Mouse (Mus musculus): ENCODE data around the gene Man1b1. TPM values are rescaled to one million over a fixed set of nuclear protein-coding genes. Genes with fewer than 3 reads are reported as not detected.

The Man1b1 gene
- polyA plus RNA-seq, 1 experiment from 2014 or later, result 75.8 TPM

DNA sequence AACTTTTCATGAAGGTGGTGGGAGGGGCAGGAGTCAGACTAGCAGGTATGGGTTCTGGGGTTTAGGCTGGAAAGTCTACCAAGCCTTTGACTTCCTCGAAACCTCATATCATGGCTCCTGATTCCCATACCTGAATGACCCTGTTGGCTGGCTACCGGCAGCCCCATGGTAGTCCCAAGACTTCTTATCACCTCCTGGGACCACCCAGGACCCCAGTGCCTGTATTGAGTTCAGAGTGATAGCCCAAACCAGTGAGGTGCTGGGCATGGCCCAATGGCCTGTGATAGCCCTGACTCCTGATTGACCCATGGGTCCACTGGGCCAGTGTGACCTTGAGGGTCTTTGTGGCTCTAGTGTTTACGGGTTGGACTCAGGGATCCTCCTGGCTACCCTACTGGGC lies 18.6 kb downstream of the Man1b1 start:
- Histone ChIP-seq H3K27me3 (no peaks in the 10 kb centered on the region), H3K27ac (no peak overlapping the region), H3K36me3 (peaks cover 75% of the 10 kb centered on the region), H3K4me1 (peaks cover 7% of the 10 kb centered on the region), H3K4me3 (no peak overlapping the region), H3K4me2 (replicated peaks) (no peak overlapping the region), H3K9me3 (no peaks in the 10 kb centered on the region), H3K9ac (no peak overlapping the region)
- 95% methylated on average over 3 of the region's 3 CpGs for WGBS
- ATAC-seq (ENCODE audit: insufficient number of reproducible peaks, insufficient read depth, low FRiP score, low TSS enrichment), result no peak

DNA sequence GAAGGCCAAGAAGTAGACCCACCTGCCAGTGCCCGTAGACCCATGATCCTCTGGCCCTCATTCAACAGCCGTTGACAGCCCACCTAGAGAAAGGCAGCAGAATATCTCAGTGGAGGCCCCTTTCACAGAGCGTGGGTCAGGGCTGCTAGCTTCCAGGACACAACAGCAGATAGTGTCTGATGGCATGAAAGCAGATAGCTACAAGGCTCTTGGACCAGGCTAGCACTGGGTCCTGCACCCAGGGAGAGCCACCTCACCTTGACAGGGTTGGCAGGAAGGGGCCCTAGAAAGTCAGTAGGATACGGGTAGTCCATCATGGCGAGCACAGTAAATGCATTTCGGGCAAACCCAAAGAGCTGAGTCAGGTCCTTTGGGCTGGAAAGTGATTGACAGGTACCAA lies 22.1 kb downstream of the Man1b1 start:
- no peak overlapping the region for H3K4me2 ChIP-seq (replicated peaks)
- H3K27me3 ChIP-seq, result no peaks in the 10 kb centered on the region
- H3K9me3 ChIP-seq, result no peaks in the 10 kb centered on the region
- peaks cover 43% of the 10 kb centered on the region for H3K36me3 ChIP-seq
- no peak overlapping the region for H3K9ac ChIP-seq
- H3K4me1 ChIP-seq, result peaks cover 15% of the 10 kb centered on the region
- 82% methylated on average over 6 of the region's 6 CpGs for WGBS
- no peak overlapping the region for H3K27ac ChIP-seq
- no peak for ATAC-seq (ENCODE audit: insufficient number of reproducible peaks, insufficient read depth, low FRiP score, low TSS enrichment)
- no peak overlapping the region for H3K4me3 ChIP-seq

DNA sequence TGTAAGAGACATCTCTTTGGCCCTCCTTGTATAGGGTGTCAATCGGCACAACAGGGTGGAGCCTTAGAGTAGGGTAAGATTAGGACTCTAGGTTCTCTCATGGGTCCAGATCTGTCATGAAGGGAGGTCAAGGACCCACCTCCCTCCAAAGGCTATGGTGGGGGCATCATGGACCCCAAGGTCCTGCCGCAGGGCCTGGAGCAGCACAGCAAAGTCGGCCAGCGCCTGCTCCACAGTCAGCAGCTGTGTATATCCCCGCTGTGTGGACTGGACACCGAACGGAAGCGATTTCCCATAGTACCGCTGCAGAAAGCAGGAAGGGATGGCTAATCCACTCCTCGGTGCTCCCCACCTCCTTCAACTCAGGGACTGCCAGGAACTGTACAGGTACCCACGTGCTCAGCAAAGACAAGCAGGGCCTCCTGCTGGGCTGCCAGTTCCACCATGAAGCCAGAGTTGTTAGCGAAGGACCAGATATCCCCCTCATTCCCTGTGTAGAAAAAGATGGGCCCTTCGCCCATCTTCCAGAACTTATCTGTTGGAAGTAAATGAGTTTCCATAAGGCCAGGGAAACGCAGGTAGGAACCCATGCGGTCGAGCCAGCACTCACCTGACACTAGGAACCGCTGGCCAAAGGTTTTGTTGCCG lies 23.4 kb downstream of the Man1b1 start:
- Histone ChIP-seq H3K4me3 (peak overlapping the region; percentile 55), H3K27ac (no peak overlapping the region), H3K36me3 (peaks cover 30% of the 10 kb centered on the region), H3K9me3 (no peaks in the 10 kb centered on the region), H3K4me2 (replicated peaks) (peak overlapping the region; percentile 79), H3K27me3 (no peaks in the 10 kb centered on the region), H3K9ac (0 out of 2 replicates have a peak overlapping the region, but pooled peaks have one; percentile 40), H3K4me1 (peaks cover 15% of the 10 kb centered on the region)
- WGBS, result 39% methylated on average over 18 of the region's 18 CpGs
- ATAC-seq (ENCODE audit: insufficient number of reproducible peaks, insufficient read depth, low FRiP score, low TSS enrichment), result no peak

DNA sequence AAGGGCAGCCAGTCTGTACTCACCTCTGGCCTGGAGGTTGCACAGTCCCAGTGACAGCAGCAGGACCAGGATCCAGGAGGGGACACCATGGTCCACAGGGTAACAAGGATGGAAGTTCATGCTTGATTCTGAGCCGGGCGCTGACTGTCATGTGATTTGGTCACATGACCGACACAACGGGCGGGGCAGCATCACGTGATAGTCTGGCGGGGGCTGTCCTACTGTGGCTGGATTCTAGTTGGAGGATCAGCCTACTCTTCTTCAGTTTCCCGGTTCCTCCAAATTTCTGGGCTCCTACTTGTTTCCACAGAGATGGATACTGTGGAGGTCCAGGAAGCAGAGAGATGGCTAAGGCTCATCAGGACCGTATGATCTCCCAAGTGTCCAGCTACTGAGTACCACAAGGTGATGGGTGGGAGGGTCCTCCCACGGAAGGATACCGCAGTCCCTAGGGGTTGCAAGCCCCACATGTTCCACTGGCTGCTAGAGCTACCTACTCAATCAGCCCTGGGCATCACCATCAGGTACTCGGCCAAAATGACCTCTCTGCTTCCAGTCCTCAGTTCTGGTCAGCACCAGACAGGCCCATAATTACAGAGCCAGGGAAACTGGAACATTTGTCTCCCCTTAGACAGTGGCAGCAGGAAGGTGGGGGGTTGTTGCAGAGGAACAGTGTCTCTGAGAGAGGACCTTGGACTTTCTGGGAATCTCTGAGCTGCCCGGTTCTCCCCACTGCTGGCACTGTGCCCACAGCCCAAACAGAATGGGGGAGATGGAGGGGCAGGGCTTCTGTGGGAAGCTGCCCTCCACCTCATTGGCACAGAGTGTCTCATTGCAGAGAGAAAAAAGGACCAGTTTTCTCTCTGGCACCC lies 24.3 kb downstream of the Man1b1 start, which contains the start of gene Dpp7:
Gene Dpp7 (minus strand): TSS at position 152 of the 872 bp plus-strand sequence.
- H3K4me3 ChIP-seq, result peak within 1 kb of the TSS; percentile 55
- no peaks in the 10 kb centered on the region for H3K9me3 ChIP-seq
- peak within 1 kb of the TSS; percentile 40 for H3K9ac ChIP-seq
- H3K4me1 ChIP-seq, result peaks cover 15% of the 10 kb centered on the region
- peak within 1 kb of the TSS; percentile 79 for H3K4me2 ChIP-seq (replicated peaks)
- no peak within 1 kb of the TSS for H3K27ac ChIP-seq
- no peaks in the 10 kb centered on the region for H3K27me3 ChIP-seq
- 4% methylated on average over 13 of the region's 13 CpGs for WGBS
- peaks cover 21% of the 10 kb centered on the region for H3K36me3 ChIP-seq
- ATAC-seq (ENCODE audit: insufficient number of reproducible peaks, insufficient read depth, low FRiP score, low TSS enrichment), result peak; percentile 80

DNA sequence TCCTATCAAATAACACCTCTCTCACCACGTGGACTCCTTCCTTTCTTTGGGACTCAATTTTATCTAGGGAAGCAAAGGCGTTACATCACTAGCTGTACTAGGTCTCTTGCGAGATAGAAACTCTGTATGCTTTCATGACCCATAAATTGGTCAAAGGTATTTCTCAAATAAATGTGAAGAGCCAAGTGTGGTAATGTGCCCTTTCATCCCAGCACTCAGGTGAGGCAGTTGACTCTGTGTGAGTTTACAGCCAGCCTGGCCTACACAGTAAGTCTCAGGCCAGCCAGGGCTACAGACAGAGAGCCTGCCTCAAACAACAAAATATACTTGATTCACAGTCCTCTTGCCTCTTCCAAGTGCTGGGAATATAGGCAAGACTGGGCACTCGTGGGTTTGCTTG lies 27.7 kb downstream of the Man1b1 start:
- Histone ChIP-seq H3K4me2 (replicated peaks) (no peak overlapping the region), H3K9ac (no peak overlapping the region), H3K27ac (no peak overlapping the region), H3K4me3 (no peak overlapping the region), H3K9me3 (no peaks in the 10 kb centered on the region), H3K27me3 (peaks cover 26% of the 10 kb centered on the region), H3K4me1 (peaks cover 16% of the 10 kb centered on the region), H3K36me3 (no peaks in the 10 kb centered on the region)
- 79% methylated on average over 4 of the region's 4 CpGs for WGBS
- ATAC-seq (ENCODE audit: insufficient number of reproducible peaks, insufficient read depth, low FRiP score, low TSS enrichment), result no peak

DNA sequence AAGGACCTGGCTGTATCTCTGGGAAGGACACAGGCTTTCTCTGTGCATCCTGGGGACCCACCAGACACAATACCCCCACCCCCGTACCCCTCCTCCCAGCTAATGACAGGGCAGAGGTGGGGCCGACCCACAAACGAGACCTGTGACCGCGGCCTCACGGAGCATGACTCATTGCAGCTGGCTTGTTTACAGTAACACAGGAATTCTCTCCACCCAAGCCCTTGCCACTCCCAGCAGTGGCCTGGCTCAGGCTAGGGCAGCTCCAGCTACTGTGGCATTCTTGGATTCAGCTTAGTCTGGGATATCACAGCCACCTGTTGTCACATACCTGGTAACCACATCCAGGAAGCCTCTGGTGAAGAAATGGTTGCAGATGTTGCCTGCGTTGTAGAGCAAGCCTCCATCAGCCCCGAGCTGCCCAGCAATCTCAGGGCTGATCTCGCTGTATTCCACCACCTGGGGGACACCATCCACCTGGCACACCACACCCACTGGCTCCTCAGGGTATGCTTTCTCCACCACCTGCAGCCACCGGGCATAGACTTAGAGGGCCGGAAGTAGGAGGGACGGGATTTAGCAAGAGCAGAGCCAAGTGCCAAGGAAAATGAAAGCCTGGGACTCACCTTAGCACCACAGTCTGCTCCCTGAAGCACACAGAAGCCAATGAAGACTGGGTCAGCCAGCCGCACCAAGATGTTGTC lies 31.5 kb downstream of the Man1b1 start:
- Histone ChIP-seq H3K27ac (no peak overlapping the region), H3K4me2 (replicated peaks) (no peak overlapping the region), H3K27me3 (peaks cover 43% of the 10 kb centered on the region), H3K4me3 (no peak overlapping the region), H3K36me3 (no peaks in the 10 kb centered on the region), H3K9ac (no peak overlapping the region), H3K4me1 (peaks cover 5% of the 10 kb centered on the region; the same call in 1 of the 2 replicates), H3K9me3 (no peaks in the 10 kb centered on the region)
- ATAC-seq (ENCODE audit: insufficient number of reproducible peaks, insufficient read depth, low FRiP score, low TSS enrichment), result no peak
- WGBS, result 57% methylated on average over 13 of the region's 13 CpGs

DNA sequence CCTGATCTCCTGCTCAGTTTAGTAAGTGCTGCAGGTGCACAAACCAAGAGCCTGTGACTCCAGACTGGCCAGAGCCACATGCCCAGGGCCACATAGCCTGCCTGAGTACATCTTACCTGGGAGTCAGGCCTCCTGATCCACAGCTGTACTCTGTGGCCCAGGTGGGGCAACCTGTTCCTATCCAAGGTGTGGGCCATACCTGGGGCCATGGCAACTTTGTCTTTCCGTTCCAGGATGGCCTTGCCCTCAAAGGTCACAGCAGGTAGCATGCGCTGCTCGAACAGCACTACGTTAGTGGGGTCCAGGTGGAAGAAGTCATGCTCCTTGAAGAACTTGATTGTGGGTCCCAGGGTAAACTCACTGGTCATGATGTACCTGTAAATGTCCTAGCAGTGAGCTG lies 32.2 kb downstream of the Man1b1 start:
- peak overlapping the region; percentile 54; the same call in 1 of the 2 replicates for H3K4me3 ChIP-seq
- no peak overlapping the region for H3K9ac ChIP-seq
- H3K4me1 ChIP-seq, result peaks cover 5% of the 10 kb centered on the region; the same call in 1 of the 2 replicates
- H3K9me3 ChIP-seq, result no peaks in the 10 kb centered on the region
- H3K27ac ChIP-seq, result no peak overlapping the region
- peak overlapping the region; percentile 99; the same call in 1 of the 2 replicates for H3K4me2 ChIP-seq (replicated peaks)
- no peak for ATAC-seq (ENCODE audit: insufficient number of reproducible peaks, insufficient read depth, low FRiP score, low TSS enrichment)
- WGBS, result 85% methylated on average over 4 of the region's 4 CpGs
- peaks cover 43% of the 10 kb centered on the region for H3K27me3 ChIP-seq
- H3K36me3 ChIP-seq, result no peaks in the 10 kb centered on the region

DNA sequence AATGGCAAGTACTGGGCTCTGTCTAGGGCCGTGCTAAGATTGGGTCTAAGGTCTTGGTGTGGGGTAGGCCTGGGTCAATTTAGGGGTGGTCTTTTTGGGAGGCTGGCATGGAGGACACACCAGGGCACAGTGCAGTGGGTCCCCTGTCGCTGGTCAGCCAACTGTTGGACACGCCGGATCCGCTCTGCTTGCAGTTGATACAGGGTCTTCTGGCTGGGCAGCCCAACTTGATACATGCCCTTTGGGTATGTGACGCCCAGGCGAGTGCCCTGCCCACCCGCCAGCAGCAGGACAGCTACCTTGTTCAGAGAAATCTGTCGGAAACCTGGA lies 32.6 kb downstream of the Man1b1 start:
- no peak overlapping the region for H3K27ac ChIP-seq
- peak overlapping the region; percentile 54 for H3K4me3 ChIP-seq
- WGBS, result 24% methylated on average over 9 of the region's 9 CpGs
- peak overlapping the region; percentile 99 for H3K4me2 ChIP-seq (replicated peaks)
- H3K9ac ChIP-seq, result peak overlapping the region; percentile 69
- peaks cover 43% of the 10 kb centered on the region for H3K27me3 ChIP-seq
- no peaks in the 10 kb centered on the region for H3K36me3 ChIP-seq
- H3K9me3 ChIP-seq, result no peaks in the 10 kb centered on the region
- no peak; the same call in 1 of the 2 replicates for ATAC-seq (ENCODE audit: insufficient number of reproducible peaks, insufficient read depth, low FRiP score, low TSS enrichment)
- H3K4me1 ChIP-seq, result peaks cover 5% of the 10 kb centered on the region; the same call in 1 of the 2 replicates

DNA sequence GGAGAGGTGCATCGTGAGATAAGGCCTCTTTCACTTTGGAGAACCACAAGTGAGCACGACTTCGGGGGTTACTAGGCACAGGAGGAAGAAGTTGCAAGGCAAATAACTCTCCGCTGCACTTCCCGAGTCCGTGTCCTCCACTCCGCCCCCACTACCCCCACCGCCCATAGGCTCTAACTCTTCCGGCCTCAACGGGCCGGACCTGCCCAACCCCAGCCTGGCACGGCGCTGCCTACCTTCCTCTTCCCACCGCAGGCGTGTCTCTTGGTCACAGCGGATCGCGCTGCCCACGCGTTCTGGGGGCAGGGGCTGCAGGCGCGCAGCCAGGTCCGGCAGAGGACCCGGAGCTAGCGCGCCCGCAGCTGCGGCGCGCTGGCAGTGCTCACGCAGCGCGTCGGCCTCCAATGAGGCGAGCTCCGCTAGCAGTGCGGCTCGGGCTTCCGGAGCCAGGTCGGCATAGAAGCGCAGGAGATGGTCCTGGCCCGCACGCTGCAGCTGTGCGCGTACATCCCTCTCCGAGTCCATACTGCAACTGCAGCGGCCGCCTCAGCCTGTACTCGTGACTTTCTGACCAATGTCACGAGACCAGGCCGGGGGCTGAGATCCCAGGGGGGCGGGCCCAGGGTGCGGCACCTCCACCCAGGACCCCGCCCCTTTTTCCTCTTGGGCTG lies 33.1 kb downstream of the Man1b1 start, which contains the start of gene Uap1l1:
Gene Uap1l1 (minus strand): TSS at position 592 of the 671 bp plus-strand sequence.
- H3K4me2 ChIP-seq (replicated peaks), result peak within 1 kb of the TSS; percentile 99
- H3K4me3 ChIP-seq, result peak within 1 kb of the TSS; percentile 54
- ATAC-seq (ENCODE audit: insufficient number of reproducible peaks, insufficient read depth, low FRiP score, low TSS enrichment), result peak; percentile 48
- no peak within 1 kb of the TSS for H3K27ac ChIP-seq
- peak within 1 kb of the TSS; percentile 69 for H3K9ac ChIP-seq
- no peaks in the 10 kb centered on the region for H3K9me3 ChIP-seq
- 1% methylated on average over 54 of the region's 54 CpGs for WGBS
- H3K27me3 ChIP-seq, result peaks cover 43% of the 10 kb centered on the region
- H3K4me1 ChIP-seq, result peaks cover 5% of the 10 kb centered on the region; the same call in 1 of the 2 replicates
- no peaks in the 10 kb centered on the region for H3K36me3 ChIP-seq

DNA sequence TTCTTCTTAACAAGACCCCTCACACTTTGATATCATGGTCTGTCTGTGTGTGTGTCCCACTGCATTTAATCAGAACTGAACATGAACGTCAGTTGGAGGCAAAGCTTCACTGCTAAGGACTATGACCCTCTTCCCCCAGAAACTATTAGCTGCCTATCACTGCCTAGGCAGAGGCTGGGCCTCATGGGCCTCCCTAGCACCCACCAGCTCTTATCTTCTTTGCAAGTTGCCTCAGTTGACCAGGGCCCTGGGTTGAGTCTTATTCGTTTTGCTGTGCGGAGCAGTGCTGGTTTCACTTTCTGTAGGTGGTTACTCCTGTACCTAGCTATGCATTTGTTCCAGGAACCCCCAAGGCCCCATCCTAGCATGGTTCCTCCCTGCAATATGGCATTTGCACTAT lies 37.9 kb downstream of the Man1b1 start:
- no peak overlapping the region for H3K4me3 ChIP-seq

More for the DNA sequence above, 37.9 kb downstream of the Man1b1 start:
- no peaks in the 10 kb centered on the region for H3K9me3 ChIP-seq
- no peak overlapping the region for H3K27ac ChIP-seq
- peaks cover 3% of the 10 kb centered on the region for H3K36me3 ChIP-seq
- H3K4me1 ChIP-seq, result peaks cover 22% of the 10 kb centered on the region
- H3K4me2 ChIP-seq (replicated peaks), result no peak overlapping the region
- no peak overlapping the region for H3K9ac ChIP-seq
- ATAC-seq (ENCODE audit: insufficient number of reproducible peaks, insufficient read depth, low FRiP score, low TSS enrichment), result no peak
- 85% methylated on average over 3 of the region's 3 CpGs for WGBS
- H3K27me3 ChIP-seq, result peaks cover 19% of the 10 kb centered on the region

Measured in embryonic facial prominence, embryonic 12.5 days (tissue).